Mouse (Mus musculus): ENCODE measurements around the gene Tbc1d20. TPM values are rescaled to one million over a fixed set of nuclear protein-coding genes. Genes with fewer than 3 reads are reported as not detected.

The Tbc1d20 gene
- polyA plus RNA-seq, 2 experiments from 2014 or later: 19.5 to 21.3 TPM

GRCm38 (mm10) chr2:152360271-152360775 lies 66.7 kb downstream of the Tbc1d20 start:
- peak; percentile 78 for ATAC-seq

- ATAC-seq: no peak
Measured at GRCm38 (mm10) chr2:152361193-152361592, 67.6 kb downstream of the Tbc1d20 start.

Other genes starting within 250 kb of the Tbc1d20 start
- not detected for gene Scrt2, start 212.3 kb upstream of the Tbc1d20 start, polyA plus RNA-seq (2017; shearing (Covaris generic))
- gene Srxn1, start 188.3 kb upstream of the Tbc1d20 start, polyA plus RNA-seq (2017; shearing (Covaris generic)): 1 to 10 TPM; 2.2 to 3.0 TPM
- gene Tcf15, start 150.3 kb upstream of the Tbc1d20 start, polyA plus RNA-seq (2017; shearing (Covaris generic)): not detected
- 100 to 1,000 TPM in 1 of 2 experiments, 10 to 100 TPM in 1; 65.7 to 107 TPM for gene Csnk2a1, start 67.0 kb upstream of the Tbc1d20 start, polyA plus RNA-seq (2017; shearing (Covaris generic))
- gene Rbck1, start 38.8 kb downstream of the Tbc1d20 start, polyA plus RNA-seq (2017; shearing (Covaris generic)): 10 to 100 TPM; 53.4 to 74.3 TPM
- 1 to 10 TPM; 2.4 to 5.1 TPM for gene Trib3, start 50.2 kb downstream of the Tbc1d20 start, polyA plus RNA-seq (2017; shearing (Covaris generic))
- not detected for gene Nrsn2, start 82.8 kb downstream of the Tbc1d20 start, polyA plus RNA-seq (2017; shearing (Covaris generic))
- gene Sox12, start 104.2 kb downstream of the Tbc1d20 start, polyA plus RNA-seq (2017; shearing (Covaris generic)): under 1 TPM; 0.32 to 0.73 TPM
- under 1 TPM; 0.57 to 0.75 TPM for gene Zcchc3, start 121.2 kb downstream of the Tbc1d20 start, polyA plus RNA-seq (2017; shearing (Covaris generic))
- gene 6820408C15Rik, start 121.8 kb downstream of the Tbc1d20 start, polyA plus RNA-seq (2017; shearing (Covaris generic)): not detected
- not detected for gene Defb23, start 170.8 kb downstream of the Tbc1d20 start, polyA plus RNA-seq (2017; shearing (Covaris generic))
- gene Defb20, start 183.2 kb downstream of the Tbc1d20 start, polyA plus RNA-seq (2017; shearing (Covaris generic)): not detected
- not detected for gene Defb22, start 196.3 kb downstream of the Tbc1d20 start, polyA plus RNA-seq (2017; shearing (Covaris generic))
- gene Defb26, start 217.9 kb downstream of the Tbc1d20 start, polyA plus RNA-seq (2017; shearing (Covaris generic)): not detected
- gene Defb28, start 224.4 kb downstream of the Tbc1d20 start, polyA plus RNA-seq (2017; shearing (Covaris generic)): not detected
- not detected for gene Defb29, start 246.3 kb downstream of the Tbc1d20 start, polyA plus RNA-seq (2017; shearing (Covaris generic))

All from CD4-positive, CD25-positive, alpha-beta regulatory T cell, adult 4 months (primary cell).